In genomic region chr13:19002502-19002901, GRCm38 (mm10) we compare ENCODE assay signal across 14 mouse cellular contexts. TPM values are rescaled to one million over a fixed set of nuclear protein-coding genes. Genes with fewer than 3 reads are reported as not detected.
A peak's percentile ranks its signal among the peaks of the same experiment; 100 is the strongest.
DNase-seq lines count a peak whose midpoint lies in the region.
"Had no signal": no experiment of that assay in that cellular context is flagged by ENCODE, and none has a peak within 500 bp of the region (broad histone marks: within the 10 kb centered on the region; RNA-seq: fewer than 3 reads in every experiment).

No protein-coding gene starts in this region.

- intact Hi-C loops in left cerebral cortex, postnatal 25 days (cut with DNase I) = loop anchor here (1.0 to 5.0 kb wide), 2 partner anchors 100 to 145 kb away; no protein-coding TSS in a partner anchor

- DNase-seq in layer of hippocampus, adult 18-20 months (ENCODE audit: low spot score in 2 of 2) = peak; percentile 29 to 54
- DNase-seq in layer of hippocampus, postnatal 25 days (ENCODE audit: extremely low spot score in 1 of 2, low spot score in 1 of 2) = no peak
- DNase-seq in right cerebral cortex, adult 18-20 months = peak; percentile 80
- no peak for DNase-seq in right cerebral cortex, postnatal 14 days
- peak; percentile 49 to 92 for DNase-seq in left cerebral cortex, postnatal 25 days (ENCODE audit: low spot score in 2 of 2)
- DNase-seq in lung, postnatal 14 days = no peak
- DNase-seq in embryo, embryonic 10.5 days (ENCODE audit: low spot score) = no peak
- DNase-seq: B cell, adult 2 months; cerebellum, adult 9-11 months; kidney, postnatal 4 days; lung, adult 18-20 months; thymus, adult 18-20 months; thymus, postnatal 4 days had no signal

RNA-seq across cellular contexts. Expression of gene Amph, which starts 54.5 kb away (rescaled TPM):
- total RNA-seq in layer of hippocampus, adult 18-20 months (2021) = 100 to 1,000 TPM; 235 to 240 TPM
- total RNA-seq in layer of hippocampus, postnatal 25 days (2021) = 100 to 1,000 TPM; 232 to 251 TPM
- total RNA-seq in left cerebral cortex, postnatal 25 days (2021) = 100 to 1,000 TPM; 200 to 218 TPM
- total RNA-seq: hematopoietic stem cell, adult 5-6 weeks had no signal

Comparison
In these comparisons a context has a peak if more than half of its experiments do, and no peak if none do; other contexts are left out.
1. DNase-seq: peak in layer of hippocampus, adult 18-20 months (2 of 2), right cerebral cortex, adult 18-20 months (single experiment) and left cerebral cortex, postnatal 25 days (2 of 2); none in layer of hippocampus, postnatal 25 days (0 of 2), right cerebral cortex, postnatal 14 days (single experiment), lung, postnatal 14 days (single experiment) and embryo, embryonic 10.5 days (single experiment).